Mouse (Mus musculus) C2C12 (cell line): ENCODE measurements around the gene Hdac5.

ENCODE experiments used
- CEBPB ChIP-seq: IDR thresholded peaks from one replicate; pipeline ENCODE4 v1.6.1; 2011; ENCODE audit warnings: low read depth, mild to moderate bottlenecking, control low read depth, moderate library complexity
- CTCF ChIP-seq: IDR thresholded peaks from one replicate; pipeline ENCODE4 v1.5.1; 2011; ENCODE audit not compliant: control insufficient read depth, insufficient read depth, insufficient read length
- FOSL1 ChIP-seq: IDR thresholded peaks from one replicate; pipeline ENCODE4 v1.8.0; 2011; ENCODE audit warnings: mild to moderate bottlenecking, low read length; ENCODE audit not compliant: poor library complexity, insufficient read depth, severe bottlenecking
- MAX ChIP-seq: IDR thresholded peaks from one replicate; pipeline ENCODE4 v1.6.1; 2011; ENCODE audit warnings: mild to moderate bottlenecking, control low read depth
- MYOD1 ChIP-seq: IDR thresholded peaks from one replicate; pipeline ENCODE4 v1.6.1; 2011; ENCODE audit warnings: low read depth; ENCODE audit not compliant: control insufficient read depth, insufficient read length
- MYOG ChIP-seq: IDR thresholded peaks from one replicate; pipeline ENCODE4 v1.6.1; 2011; ENCODE audit not compliant: control insufficient read depth, insufficient read length; ENCODE audit errors: extremely low read depth
- USF1 ChIP-seq: IDR thresholded peaks from one replicate; pipeline ENCODE4 v1.6.1; 2011; ENCODE audit warnings: low read depth, mild to moderate bottlenecking, control low read depth, moderate library complexity

- TF ChIP-seq CTCF (no peak), MAX (no peak), USF1 (no peak), CEBPB (no peak), MYOD1 (no peak), FOSL1 (no peak), MYOG (no peak)
Measured at GRCm38 (mm10) chr11:102263211-102263610, 33.2 kb upstream of the Hdac5 start.
